Mouse (Mus musculus) neural tube, embryonic 11.5 days (tissue): ENCODE data around the gene Slit3. TPM values are rescaled to one million over a fixed set of nuclear protein-coding genes. Genes with fewer than 3 reads are reported as not detected.

Source experiments
- ATAC-seq: fragments of 200-750 bp; cut with Nextera tagmentation; 2 replicates; pipeline ENCODE4 v1.8.0; 2017; ENCODE audit warnings: moderate number of reproducible peaks, mild to moderate bottlenecking, moderate TSS enrichment, moderate library complexity; ENCODE audit not compliant: insufficient read depth, low FRiP score, low TSS enrichment
- DNase-seq: peaks from one replicate; pipeline ENCODE4 v3.0.0-alpha.2; 2015; ENCODE audit warnings: low spot score
- H3K27ac ChIP-seq: fragments of 300-500 bp; sonication (generic); 2 replicates; pipeline ENCODE4 v1.5.1; 2014; ENCODE audit warnings: low read depth, mild to moderate bottlenecking, low read length
- H3K27me3 ChIP-seq: fragments of 300-500 bp; sonication (generic); 2 replicates; pipeline ENCODE4 v1.6.1; 2014; ENCODE audit warnings: mild to moderate bottlenecking, low read length, mixed read lengths; ENCODE audit not compliant: control insufficient read depth, insufficient read depth
- H3K36me3 ChIP-seq: fragments of 300-500 bp; sonication (generic); 2 replicates; pipeline ENCODE4 v1.6.1; 2014; ENCODE audit warnings: mild to moderate bottlenecking, low read length, moderate library complexity, mixed read lengths; ENCODE audit not compliant: control insufficient read depth, insufficient read depth
- H3K4me1 ChIP-seq: fragments of 300-500 bp; sonication (generic); 2 replicates; pipeline ENCODE4 v1.6.1; 2014; ENCODE audit warnings: low read length, mixed read lengths; ENCODE audit not compliant: control insufficient read depth, insufficient read depth
- H3K4me2 ChIP-seq: fragments of 300-500 bp; sonication (generic); 2 replicates; pipeline ENCODE4 v1.6.1; 2014; ENCODE audit warnings: low read depth, mild to moderate bottlenecking, moderate library complexity
- H3K4me3 ChIP-seq: fragments of 300-500 bp; sonication (generic); 2 replicates; pipeline ENCODE4 v1.5.1; 2014; ENCODE audit warnings: low read depth, low read length
- H3K9ac ChIP-seq: fragments of 300-500 bp; sonication (generic); 2 replicates; pipeline ENCODE4 v1.6.1; 2014; ENCODE audit warnings: mild to moderate bottlenecking, low read length
- H3K9me3 ChIP-seq: fragments of 300-500 bp; sonication (generic); 2 replicates; pipeline ENCODE4 v1.6.1; 2016; ENCODE audit warnings: low read length; ENCODE audit not compliant: control insufficient read depth
- WGBS: fragments of 180-500 bp; shearing (Covaris S2); extraction: QIAGEN DNeasy Blood & Tissue Kit; methylation state at CpG from one replicate; pipeline ENCODE4 v1.1.7; 2014; 5-methylcytosine and 5-hydroxymethylcytosine counted together
- polyA plus RNA-seq: library from polyadenylated mRNA; unstranded; fragments of >200 nt; fragmentation: Nextera tagmentation; extraction: Ambion mirVana; gene quantifications from 2 replicates; pipeline ENCODE4 v1.2.1, GENCODE M21; 2014

The Slit3 gene
- polyA plus RNA-seq, 1 experiment from 2014 or later: 41.3 TPM

DNA sequence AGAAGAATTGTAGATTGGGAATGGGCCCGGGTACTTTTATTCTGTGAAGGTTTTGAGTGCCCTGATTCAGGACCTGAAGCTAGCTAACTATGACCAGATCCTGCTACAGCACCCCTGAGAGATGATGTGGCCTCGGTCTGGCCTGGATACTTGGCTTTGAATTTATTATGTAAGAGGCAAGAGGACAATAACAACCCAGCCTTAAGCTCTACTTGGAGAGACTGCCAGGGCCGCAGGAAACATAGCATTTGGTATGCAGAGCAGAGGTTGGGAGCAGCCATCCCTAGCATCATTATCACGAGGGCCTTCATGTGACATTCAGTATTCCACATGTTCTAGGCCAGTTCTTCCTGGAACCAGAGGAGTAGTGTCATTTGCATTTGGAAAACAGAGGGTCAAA, 111.3 kb downstream of the Slit3 start:
- Histone ChIP-seq H3K4me3 (no peak overlapping the region), H3K27me3 (no peaks in the 10 kb centered on the region), H3K9ac (no peak overlapping the region), H3K4me2 (no peak overlapping the region), H3K4me1 (no peaks in the 10 kb centered on the region), H3K36me3 (no peaks in the 10 kb centered on the region), H3K27ac (no peak overlapping the region), H3K9me3 (no peaks in the 10 kb centered on the region)
- no peak for DNase-seq
- 86% methylated on average over 4 of the region's 4 CpGs for WGBS
- ATAC-seq: no peak

- Histone ChIP-seq H3K4me3 (no peak overlapping the region), H3K27ac (no peak overlapping the region), H3K9ac (no peak overlapping the region), H3K27me3 (no peaks in the 10 kb centered on the region), H3K9me3 (no peaks in the 10 kb centered on the region), H3K4me2 (no peak overlapping the region), H3K4me1 (no peaks in the 10 kb centered on the region), H3K36me3 (no peaks in the 10 kb centered on the region)
- WGBS: 92% methylated on average over 7 of the region's 7 CpGs
- ATAC-seq: no peak
- no peak for DNase-seq
Observed at GRCm38 (mm10) chr11:35241379-35241778, 120.4 kb downstream of the Slit3 start.

DNA sequence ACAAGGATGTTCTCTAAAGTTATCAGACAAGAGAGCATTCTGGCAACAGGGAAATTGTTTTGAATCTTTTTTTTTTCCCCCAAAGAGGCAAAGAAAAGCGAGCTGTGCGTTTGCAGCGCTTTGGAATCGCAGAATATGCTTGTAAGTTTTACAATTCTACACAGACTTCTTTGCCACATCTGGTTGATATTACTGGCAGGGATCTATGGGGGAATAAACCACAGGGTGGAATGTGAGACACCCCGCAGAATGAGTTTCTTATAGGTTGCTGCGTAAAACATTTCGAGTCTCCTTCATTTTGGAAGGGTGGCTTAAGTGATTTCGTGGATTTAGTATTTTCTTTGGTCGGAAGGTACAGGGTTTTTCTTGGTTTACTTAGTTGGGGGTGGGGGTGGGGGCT, 122.6 kb downstream of the Slit3 start:
- WGBS: 57% methylated on average over 9 of the region's 9 CpGs
- H3K9me3 ChIP-seq: no peaks in the 10 kb centered on the region
- DNase-seq: no peak

DNA sequence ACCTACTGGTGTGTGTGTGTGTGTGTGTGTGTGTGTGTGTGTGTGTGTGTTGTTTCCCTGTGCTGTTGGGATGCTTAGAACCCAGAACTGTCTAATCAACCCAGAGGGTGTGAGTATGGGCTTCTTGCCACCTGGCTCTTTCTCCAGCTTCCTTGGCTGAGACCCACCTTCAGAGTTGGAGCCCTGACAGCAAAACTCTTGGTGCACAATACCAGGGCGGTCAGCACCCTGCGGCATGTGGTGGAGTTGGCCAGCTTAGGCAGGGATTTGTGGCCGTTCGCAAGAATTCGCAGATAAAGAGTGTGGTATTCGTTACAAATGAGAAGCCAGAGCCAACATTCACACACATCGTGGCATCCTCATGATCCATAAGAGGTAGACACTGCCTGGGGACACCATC, 123.5 kb downstream of the Slit3 start:
- H3K4me1 ChIP-seq: no peaks in the 10 kb centered on the region

More for the DNA sequence above, 122.6 kb downstream of the Slit3 start:
- H3K27me3 ChIP-seq: no peaks in the 10 kb centered on the region
- H3K4me3 ChIP-seq: no peak overlapping the region
- no peak for ATAC-seq
- no peak overlapping the region for H3K4me2 ChIP-seq
- H3K36me3 ChIP-seq: no peaks in the 10 kb centered on the region
- no peak overlapping the region for H3K27ac ChIP-seq
- no peak overlapping the region for H3K9ac ChIP-seq
- no peaks in the 10 kb centered on the region for H3K4me1 ChIP-seq

DNA sequence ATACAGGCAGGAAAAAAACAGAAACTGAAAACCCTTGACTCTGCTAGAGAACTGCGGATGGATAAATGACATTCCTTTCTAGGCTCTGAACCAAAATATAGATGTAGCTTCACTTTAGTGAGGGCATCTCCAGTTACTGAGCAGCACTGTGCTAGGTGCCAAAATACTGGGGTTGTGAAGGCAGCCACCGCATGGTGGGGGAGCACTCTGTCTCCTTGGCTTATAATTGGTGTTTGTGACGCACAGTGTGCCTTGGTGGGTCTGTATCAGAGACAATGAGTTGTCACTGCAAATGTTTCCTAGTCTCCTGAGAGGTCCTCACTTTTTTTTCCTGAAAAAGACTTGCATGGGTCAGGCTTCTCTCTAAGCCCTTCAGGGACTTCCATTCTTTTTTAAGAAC, 125.6 kb downstream of the Slit3 start:
- no peaks in the 10 kb centered on the region for H3K27me3 ChIP-seq
- no peak for ATAC-seq
- no peak overlapping the region for H3K9ac ChIP-seq
- H3K36me3 ChIP-seq: no peaks in the 10 kb centered on the region
- WGBS: 67% methylated on average over 3 of the region's 3 CpGs
- H3K4me3 ChIP-seq: no peak overlapping the region
- H3K4me1 ChIP-seq: no peaks in the 10 kb centered on the region
- no peaks in the 10 kb centered on the region for H3K9me3 ChIP-seq
- DNase-seq: no peak
- no peak overlapping the region for H3K27ac ChIP-seq
- H3K4me2 ChIP-seq: no peak overlapping the region

More for the DNA sequence above, 123.5 kb downstream of the Slit3 start:
- DNase-seq: no peak
- no peaks in the 10 kb centered on the region for H3K27me3 ChIP-seq
- no peak overlapping the region for H3K4me3 ChIP-seq
- WGBS: 94% methylated on average over 7 of the region's 7 CpGs
- H3K4me2 ChIP-seq: no peak overlapping the region
- no peak overlapping the region for H3K9ac ChIP-seq
- ATAC-seq: no peak
- H3K27ac ChIP-seq: no peak overlapping the region
- no peaks in the 10 kb centered on the region for H3K36me3 ChIP-seq
- no peaks in the 10 kb centered on the region for H3K9me3 ChIP-seq

GRCm38 (mm10) chr11:35248088-35248487, 127.1 kb downstream of the Slit3 start:
- WGBS: 72% methylated on average over 5 of the region's 5 CpGs
- no peak overlapping the region for H3K27ac ChIP-seq

GRCm38 (mm10) chr11:35250871-35251418, 129.9 kb downstream of the Slit3 start:
- no peak for ATAC-seq
- 29% methylated on average over 4 of the region's 4 CpGs for WGBS

More at GRCm38 (mm10) chr11:35248088-35248487, 127.1 kb downstream of the Slit3 start:
- H3K4me1 ChIP-seq: no peaks in the 10 kb centered on the region
- no peaks in the 10 kb centered on the region for H3K36me3 ChIP-seq
- no peak overlapping the region for H3K9ac ChIP-seq
- no peak overlapping the region for H3K4me2 ChIP-seq
- ATAC-seq (no peak), DNase-seq (no peak)
- H3K27me3 ChIP-seq: no peaks in the 10 kb centered on the region
- H3K4me3 ChIP-seq: no peak overlapping the region
- H3K9me3 ChIP-seq: no peaks in the 10 kb centered on the region

DNA sequence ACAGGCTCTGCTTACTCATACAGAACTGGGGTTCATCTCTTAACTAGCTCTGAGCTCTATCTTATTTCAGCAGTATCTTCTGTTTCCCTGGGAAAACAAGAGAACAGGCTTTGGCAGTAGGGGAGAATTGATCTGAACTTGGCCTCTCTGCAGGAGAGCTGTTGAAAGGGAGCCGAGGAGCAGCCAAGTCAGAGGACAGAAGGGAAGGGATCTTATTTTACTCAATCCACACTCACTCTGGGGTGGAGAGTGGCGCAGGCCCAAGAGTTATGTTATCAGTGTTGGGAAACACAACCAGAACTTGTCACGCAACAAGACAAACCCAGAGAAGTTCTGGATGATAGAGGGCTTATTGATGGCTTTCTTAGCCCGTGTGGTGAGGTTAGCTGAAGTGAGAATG, 130.9 kb downstream of the Slit3 start:
- ATAC-seq: no peak
- H3K27me3 ChIP-seq: no peaks in the 10 kb centered on the region
- H3K4me1 ChIP-seq: no peaks in the 10 kb centered on the region
- WGBS: 78% methylated on average over 4 of the region's 4 CpGs
- no peak overlapping the region for H3K9ac ChIP-seq
- no peak overlapping the region for H3K4me2 ChIP-seq
- H3K4me3 ChIP-seq: no peak overlapping the region
- no peak overlapping the region for H3K27ac ChIP-seq
- no peaks in the 10 kb centered on the region for H3K36me3 ChIP-seq
- no peak for DNase-seq
- H3K9me3 ChIP-seq: no peaks in the 10 kb centered on the region

More at GRCm38 (mm10) chr11:35250871-35251418, 129.9 kb downstream of the Slit3 start:
- Histone ChIP-seq H3K36me3 (no peaks in the 10 kb centered on the region), H3K4me1 (no peaks in the 10 kb centered on the region), H3K4me3 (no peak overlapping the region), H3K9me3 (no peaks in the 10 kb centered on the region), H3K4me2 (no peak overlapping the region), H3K9ac (no peak overlapping the region), H3K27me3 (no peaks in the 10 kb centered on the region), H3K27ac (no peak overlapping the region)
- DNase-seq: no peak

DNA sequence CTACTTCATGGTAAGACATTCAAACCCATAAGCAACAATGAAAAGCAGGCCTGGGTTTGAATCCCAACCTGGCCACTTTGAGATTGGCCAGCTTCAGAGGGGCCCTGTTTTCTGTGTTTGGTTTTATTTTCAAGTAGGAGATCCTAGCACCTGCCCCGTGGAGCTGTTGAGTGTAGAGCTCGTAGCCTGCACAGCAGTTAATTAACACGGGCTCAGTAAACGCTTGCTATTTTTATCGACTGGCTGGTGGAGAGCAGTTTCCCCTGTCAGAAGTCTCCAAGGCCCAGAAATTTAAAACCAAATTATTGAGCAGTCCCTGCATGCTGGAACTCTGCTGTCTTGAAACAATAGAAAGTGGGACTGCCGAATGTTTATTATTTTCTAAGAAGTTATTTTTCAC, 136.3 kb downstream of the Slit3 start:
- Histone ChIP-seq H3K27me3 (no peaks in the 10 kb centered on the region), H3K4me1 (no peaks in the 10 kb centered on the region), H3K9ac (no peak overlapping the region), H3K9me3 (no peaks in the 10 kb centered on the region), H3K4me3 (no peak overlapping the region), H3K27ac (no peak overlapping the region), H3K36me3 (no peaks in the 10 kb centered on the region), H3K4me2 (no peak overlapping the region)
- no peak for ATAC-seq
- WGBS: 77% methylated on average over 6 of the region's 6 CpGs
- DNase-seq: no peak
